Mouse (Mus musculus): Measurements from ENCODE around the gene Col9a2.

Col9a2 gene

GRCm38 (mm10) chr4:121039331-121040115 is at the start of gene Col9a2:
Col9a2 (plus strand) TSS chr4:121039385.
- in situ Hi-C loops (cut with MseI, MboI) = no loop called here

GRCm38 (mm10) chr4:120992284-120992683 is 46.9 kb upstream of the Col9a2 start:
- in situ Hi-C loops (cut with MseI, MboI) = no loop called here

- in situ Hi-C loops (cut with MseI, MboI) = no loop called here
These were observed 46.2 kb upstream of the Col9a2 start for GRCm38 (mm10) chr4:120993025-120993424.

DNA sequence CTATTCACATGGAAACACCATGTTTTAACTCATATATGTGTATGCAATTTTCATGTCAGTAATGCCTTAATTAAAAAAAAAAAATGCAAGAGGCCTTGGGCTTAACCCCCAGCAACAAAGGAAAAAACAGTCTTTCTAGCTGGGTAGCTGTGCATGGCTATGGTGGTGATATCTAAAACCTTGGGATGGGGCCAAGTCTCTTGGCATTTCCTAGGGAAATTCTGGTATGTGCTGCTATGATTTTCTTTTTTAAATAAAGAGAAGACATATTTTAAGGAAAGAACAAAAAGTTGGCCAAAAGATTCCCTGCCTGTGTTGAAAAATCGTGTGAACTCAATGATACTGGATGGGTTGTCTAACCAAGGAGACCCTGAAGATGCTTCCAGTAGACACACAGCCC is 43.3 kb upstream of the Col9a2 start:
- in situ Hi-C loops (cut with MseI, MboI) = no loop called here

DNA sequence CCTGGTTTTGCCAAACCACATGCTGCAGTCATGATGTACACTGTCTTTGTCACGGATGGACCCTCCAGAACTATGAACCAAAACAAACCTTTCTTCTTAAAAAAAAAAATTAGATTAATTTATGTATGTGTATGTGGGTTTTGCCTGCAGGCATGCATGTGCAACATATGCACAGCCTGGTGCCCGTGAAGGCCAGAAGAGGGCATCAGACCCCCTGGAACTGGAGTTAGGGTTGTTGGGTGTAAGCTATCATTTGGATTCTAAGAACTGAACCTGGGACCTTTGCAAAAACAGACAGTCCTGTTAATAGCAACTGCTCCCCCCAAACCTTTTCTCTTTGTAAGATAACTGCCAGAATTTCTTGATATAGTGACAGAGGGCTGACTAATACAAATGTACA is 38.1 kb upstream of the Col9a2 start:
- in situ Hi-C loops (cut with MseI, MboI) = no loop called here

GRCm38 (mm10) chr4:121001659-121002058 is 37.5 kb upstream of the Col9a2 start:
- in situ Hi-C loops (cut with MseI, MboI) = no loop called here

- in situ Hi-C loops (cut with MseI, MboI) = no loop called here
These were observed 36.6 kb upstream of the Col9a2 start for GRCm38 (mm10) chr4:121002400-121003171.

DNA sequence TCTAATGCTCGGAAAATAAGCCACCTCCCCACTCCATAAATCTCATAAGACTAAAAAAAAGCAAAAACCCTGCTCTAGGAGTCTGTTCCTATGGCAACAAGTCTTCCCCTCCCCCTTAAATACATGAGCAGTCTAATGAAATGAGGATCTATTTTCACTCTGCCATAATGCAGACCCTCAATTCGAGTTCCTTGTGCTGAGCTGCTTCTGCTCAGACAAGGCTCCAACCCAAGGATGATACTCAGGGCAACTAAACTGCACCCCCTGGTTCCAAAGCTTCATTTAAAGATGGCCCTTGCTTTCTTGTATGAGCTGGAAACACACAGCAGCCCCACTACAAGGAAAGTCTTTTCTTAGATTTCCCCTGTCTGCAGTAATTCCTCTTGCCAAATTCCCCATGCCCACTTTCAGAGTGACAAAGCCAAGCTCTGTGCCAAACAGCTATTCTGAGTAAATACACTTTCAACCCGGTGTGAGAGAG is 35.5 kb upstream of the Col9a2 start:
- in situ Hi-C loops (cut with MseI, MboI) = no loop called here

- in situ Hi-C loops (cut with MseI, MboI) = no loop called here
These were observed 34.5 kb upstream of the Col9a2 start for GRCm38 (mm10) chr4:121004679-121005078.

GRCm38 (mm10) chr4:121007006-121007405 is 32.2 kb upstream of the Col9a2 start:
- in situ Hi-C loops (cut with MseI, MboI) = no loop called here

- in situ Hi-C loops (cut with MseI, MboI) = no loop called here
These were observed 31.0 kb upstream of the Col9a2 start for GRCm38 (mm10) chr4:121008071-121008745.

GRCm38 (mm10) chr4:121009151-121009550 is 30.0 kb upstream of the Col9a2 start:
- in situ Hi-C loops (cut with MseI, MboI) = no loop called here

DNA sequence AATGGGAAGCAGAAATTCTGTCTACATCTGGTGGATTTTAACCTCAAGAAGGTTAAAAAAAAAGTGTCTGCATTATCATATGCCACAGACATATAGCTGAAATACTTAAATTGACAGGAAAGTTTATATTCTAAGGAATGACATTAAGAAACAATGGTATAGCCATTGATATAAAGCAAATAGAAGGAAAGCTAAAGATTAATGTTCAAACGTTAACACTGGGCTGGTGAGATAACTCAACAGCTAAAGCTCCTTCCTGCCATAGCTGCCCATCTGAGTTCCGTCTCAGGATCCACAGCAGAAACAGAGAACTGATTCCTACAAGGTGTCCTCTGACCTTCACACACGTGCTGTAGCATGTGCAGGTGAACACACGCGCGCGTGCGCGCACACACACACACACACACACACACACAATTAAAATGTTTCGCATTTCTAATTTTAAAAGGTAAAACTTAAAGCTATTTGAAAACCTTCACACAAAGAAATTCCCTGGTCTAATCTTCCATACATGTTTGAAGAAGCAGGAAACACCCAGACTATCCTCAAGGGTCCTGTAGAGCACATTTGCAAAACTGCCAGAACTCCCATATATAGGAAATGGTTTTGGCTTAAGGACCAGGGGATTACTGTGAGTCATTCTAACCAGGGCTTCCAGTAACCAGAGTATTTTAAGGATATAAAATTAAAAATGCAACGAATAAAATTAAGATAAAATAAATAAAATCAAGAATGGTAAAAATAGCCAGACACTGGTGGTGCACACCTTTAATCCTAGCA is 28.2 kb upstream of the Col9a2 start:
- in situ Hi-C loops (cut with MseI, MboI) = no loop called here

GRCm38 (mm10) chr4:121014594-121015267 is 24.5 kb upstream of the Col9a2 start:
- in situ Hi-C loops (cut with MseI, MboI) = no loop called here

- in situ Hi-C loops (cut with MseI, MboI) = no loop called here
These were observed 23.9 kb upstream of the Col9a2 start for GRCm38 (mm10) chr4:121015268-121015659.

DNA sequence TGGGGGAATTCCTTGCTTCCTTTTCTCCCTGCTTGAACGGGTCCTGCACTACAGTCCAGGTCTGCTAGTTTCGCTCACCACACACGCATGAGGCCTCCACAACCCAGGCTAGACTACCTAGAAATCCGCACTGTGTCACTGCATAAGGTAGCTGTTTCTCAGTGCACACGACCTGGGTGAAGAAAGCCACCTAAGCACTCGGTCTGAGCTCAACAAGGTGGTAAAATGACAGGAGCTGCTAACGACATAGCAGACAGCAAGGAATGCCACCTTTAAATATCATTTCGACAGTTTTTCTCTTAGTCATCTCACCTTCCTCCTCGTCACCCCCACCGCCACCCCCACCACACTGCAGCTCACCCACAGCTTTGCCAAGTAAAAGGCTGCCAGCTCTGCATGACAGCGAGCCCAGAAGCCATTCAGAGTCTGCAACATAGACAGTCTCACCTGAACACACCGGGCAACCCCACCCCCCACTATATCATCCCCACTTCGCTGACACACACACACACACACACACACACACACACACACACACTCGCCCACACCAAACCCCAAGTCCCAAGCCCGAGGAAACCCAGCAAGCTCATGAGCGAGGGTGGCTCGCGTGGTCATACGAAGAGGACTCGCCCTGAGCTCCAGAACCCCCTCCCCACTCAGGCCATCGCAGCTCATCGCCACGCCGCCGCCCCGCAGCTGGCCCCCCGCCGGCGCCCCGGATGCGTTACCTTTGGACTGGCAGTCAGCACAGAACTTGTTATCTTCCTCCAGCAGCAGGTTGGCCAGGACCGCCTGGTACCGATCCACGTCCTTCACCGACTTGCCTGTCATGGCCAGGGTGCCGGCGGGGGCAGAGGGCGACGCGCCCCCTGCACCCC is 22.9 kb upstream of the Col9a2 start:
- in situ Hi-C loops (cut with MseI, MboI) = no loop called here

DNA sequence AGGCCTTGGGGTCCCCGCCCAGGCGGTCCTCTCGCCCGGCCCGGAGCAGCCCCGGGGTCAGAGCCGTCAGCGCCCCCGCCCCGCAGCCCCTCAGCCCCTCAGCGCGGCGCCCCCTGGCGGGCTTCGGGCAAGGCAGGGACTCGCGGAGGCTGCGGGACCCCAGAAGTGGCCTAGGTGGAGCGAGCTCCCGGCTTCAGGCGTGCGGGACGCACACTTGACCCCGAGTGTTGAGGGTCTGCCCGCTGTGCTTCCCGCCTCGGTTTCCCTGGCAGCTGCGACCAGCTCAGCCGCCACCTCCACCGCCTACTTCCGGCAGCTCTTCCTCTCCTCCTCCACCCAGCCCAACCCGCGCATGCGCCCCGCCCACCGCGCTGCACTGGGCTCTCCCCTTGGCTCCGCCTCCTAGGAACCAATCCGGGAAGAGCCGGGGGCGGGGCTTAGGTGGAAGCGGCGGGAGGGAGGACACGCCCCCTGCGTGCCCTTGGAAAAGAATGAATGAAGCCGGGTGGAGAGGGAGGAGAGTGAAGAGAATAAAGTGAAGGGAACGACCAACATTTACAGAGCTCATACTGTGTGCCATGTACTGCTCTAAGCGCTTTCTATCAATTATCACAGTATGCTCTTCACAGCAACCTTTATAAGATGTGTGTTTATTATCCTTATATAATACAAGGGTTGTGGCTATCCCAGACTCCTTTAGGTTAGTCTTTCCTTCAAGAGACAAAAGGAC is 22.1 kb upstream of the Col9a2 start, which contains the start of gene Smap2:
Gene Smap2, minus strand, starts transcription at position 320 of the 730 bp plus-strand sequence.
- in situ Hi-C loops (cut with MseI, MboI) = no loop called here

DNA sequence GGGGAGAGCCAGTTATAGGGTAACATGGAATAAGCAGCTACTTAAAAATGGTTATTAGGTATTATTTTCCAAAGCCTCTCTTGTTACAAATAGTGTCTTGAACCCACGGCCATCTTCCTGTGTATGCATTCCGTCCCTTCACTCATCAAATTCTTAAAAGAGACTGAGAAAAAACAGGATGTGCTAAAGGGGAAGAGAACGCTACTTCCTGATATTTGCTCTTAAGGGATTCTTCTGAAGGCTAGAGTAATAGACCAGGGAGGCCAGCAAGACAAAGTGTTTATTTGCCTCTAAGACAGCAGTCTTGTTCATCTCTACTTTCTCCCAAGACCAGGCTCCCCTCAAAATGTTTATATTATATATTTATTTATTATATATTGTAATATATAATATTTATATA is 20.9 kb upstream of the Col9a2 start:
- in situ Hi-C loops (cut with MseI, MboI) = no loop called here
